ENCODE assay signal across 36 mouse cellular contexts in the genomic region with DNA sequence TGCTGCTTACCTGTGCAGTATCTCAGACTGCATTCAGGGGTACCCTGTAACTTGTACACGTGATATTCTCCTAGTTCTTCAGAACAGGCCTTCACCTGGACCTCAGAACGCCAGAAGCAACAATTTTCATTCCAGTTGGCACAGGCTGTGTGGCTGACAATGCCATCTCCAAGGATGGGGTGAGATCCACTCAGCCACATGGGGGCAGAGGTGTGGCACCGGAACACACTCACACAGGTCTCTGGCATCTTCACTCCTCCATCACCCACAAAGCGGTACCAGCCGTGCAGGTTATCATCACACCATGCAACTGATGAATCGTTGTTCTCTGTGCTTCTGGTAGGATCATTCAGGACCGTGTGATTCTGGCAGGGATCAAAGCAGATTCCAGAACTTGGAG. TPM values are rescaled to one million over a fixed set of nuclear protein-coding genes. Genes with fewer than 3 reads are reported as not detected.
A peak's percentile ranks its signal among the peaks of the same experiment; 100 is the strongest.
DNase-seq lines count a peak whose midpoint lies in the region; TF ChIP-seq lines count a peak whose summit lies in the region.
"Had no signal": no experiment of that assay in that cellular context is flagged by ENCODE, and none has a peak within 500 bp of the region (broad histone marks: within the 10 kb centered on the region; RNA-seq: fewer than 3 reads in every experiment).

No protein-coding gene starts in this region.

- H3K4me3 ChIP-seq in kidney, adult 2 months (ENCODE audit: insufficient read depth, low read depth, low read length): no peak overlapping the region
- H3K4me3 ChIP-seq in layer of hippocampus, adult 2 months: no peak overlapping the region
- H3K4me3 ChIP-seq: embryonic facial prominence, embryonic 10.5 days; embryonic facial prominence, embryonic 13.5 days; erythroblast, embryonic 14.5 days; forebrain, embryonic 12.5 days; forebrain, embryonic 15.5 days; heart, adult 2 months; heart, embryonic 12.5 days; heart, embryonic 15.5 days had no signal

- intact Hi-C loops in left cerebral cortex, postnatal 25 days (cut with DNase I): loop anchor here (5.0 kb wide), 1 partner anchor 63 kb away; the partner anchor contains the start of gene Acsm5

- no peaks in the 10 kb centered on the region for H3K27me3 ChIP-seq in kidney, adult 2 months (replicated peaks; ENCODE audit: control insufficient read depth, insufficient read depth, low read length)
- H3K27me3 ChIP-seq: embryonic facial prominence, embryonic 13.5 days; forebrain, embryonic 12.5 days; forebrain, embryonic 15.5 days; heart, embryonic 12.5 days; heart, embryonic 15.5 days had no signal

- 60% methylated on average over 7 of the region's 7 CpGs for WGBS in kidney, adult 2 months

- 0 out of 2 replicates have a peak, but pooled peaks cover 2% of the 10 kb centered on the region for H3K4me1 ChIP-seq in kidney, adult 2 months (ENCODE audit: control insufficient read depth, insufficient read depth, low read length)
- H3K4me1 ChIP-seq: embryonic facial prominence, embryonic 10.5 days; embryonic facial prominence, embryonic 13.5 days; forebrain, embryonic 15.5 days; heart, embryonic 12.5 days; heart, embryonic 15.5 days had no signal

- H3K36me3 ChIP-seq in kidney, adult 2 months (ENCODE audit: control insufficient read depth, insufficient read depth, low read length): no peaks in the 10 kb centered on the region
- H3K36me3 ChIP-seq: embryonic facial prominence, embryonic 10.5 days; embryonic facial prominence, embryonic 13.5 days; forebrain, embryonic 12.5 days; forebrain, embryonic 15.5 days; heart, embryonic 12.5 days; heart, embryonic 15.5 days had no signal

- H3K27ac ChIP-seq in kidney, adult 2 months (ENCODE audit: insufficient read depth, low read depth, low read length): no peak overlapping the region
- no peak overlapping the region for H3K27ac ChIP-seq in layer of hippocampus, adult 2 months
- H3K27ac ChIP-seq: embryonic facial prominence, embryonic 10.5 days; embryonic facial prominence, embryonic 13.5 days; forebrain, embryonic 12.5 days; forebrain, embryonic 15.5 days; heart, adult 2 months; heart, embryonic 15.5 days; hindbrain, embryonic 14.5 days had no signal

- no peak for DNase-seq in kidney, adult 2 months
- no peak for DNase-seq in kidney, adult 11 months
- DNase-seq in layer of hippocampus, adult 2 months (ENCODE audit: low spot score in 2 of 2): no peak
- DNase-seq in layer of hippocampus, adult 9-10 months (ENCODE audit: low spot score): no peak
- peak; percentile 24 for DNase-seq in kidney, postnatal 10 days
- peak; percentile 49 to 64 for DNase-seq in kidney, postnatal 25 days
- no peak for DNase-seq in left cerebral cortex, postnatal 25 days (ENCODE audit: low spot score in 2 of 2)
- no peak for DNase-seq in right cerebral cortex, postnatal 36 days (ENCODE audit: low spot score in 2 of 2)
- DNase-seq: adrenal gland, adult 8-10 months; adrenal gland, postnatal 25 days; cerebellum, adult 11-12 months; cerebellum, adult 8-10 months; cerebellum, postnatal 10 days; cerebellum, postnatal 36 days; embryo, embryonic 11 days; gastrocnemius, postnatal 25 days; heart, adult 2 months; heart, postnatal 10 days; heart, postnatal 4 days had no signal

- TF ChIP-seq POLR2A in kidney, adult 2 months (IDR thresholded peaks at IDR 0.05; ENCODE audit: low read depth, low read length): no peak

- TF ChIP-seq CTCF in kidney, adult 2 months (conservative IDR thresholded peaks at IDR 0.05; ENCODE audit: insufficient read depth, insufficient read length, low read depth, low read length): peak; percentile 65
- 0 out of 2 replicates have a peak, but pooled peaks have one; percentile 8 for TF ChIP-seq CTCF in layer of hippocampus, adult 2 months (conservative IDR thresholded peaks at IDR 0.05)

RNA-seq across cellular contexts. Expression of gene Gp2, which starts 4.9 kb away (rescaled TPM):
- polyA plus RNA-seq in kidney, adult 2 months (2012; rRNA removed): 2.6 and 3.5 TPM in 2 replicates
- not detected for total RNA-seq in layer of hippocampus, adult 2 months (2021)
- not detected for total RNA-seq in left cerebral cortex, postnatal 25 days (2021)
- total RNA-seq: adrenal gland, adult 8-10 months; adrenal gland, postnatal 25 days; ES-E14; gastrocnemius, adult 8-10 months; gastrocnemius, postnatal 25 days; heart, adult 2 months; heart, postnatal 4 days had no signal
- polyA plus RNA-seq: activated CD4-positive, CD25-positive, alpha-beta regulatory T cell, adult 4 months; brain, embryonic 14.5 days; C2C12; CD4-positive, CD25-positive, alpha-beta regulatory T cell, adult 4 months; cortical plate, adult 2 months; embryonic facial prominence, embryonic 10.5 days; embryonic facial prominence, embryonic 13.5 days; erythroblast, embryonic 14.5 days; forebrain, embryonic 12.5 days; forebrain, embryonic 15.5 days; gonadal fat pad, adult 2 months; heart, embryonic 12.5 days; heart, embryonic 15.5 days; hindbrain, embryonic 11.5 days; hindbrain, embryonic 14.5 days had no signal

RNA-seq across cellular contexts. Expression of gene Umod, which starts 24.9 kb away (rescaled TPM):
- 2,888 and 4,030 TPM in 2 replicates for polyA plus RNA-seq in kidney, adult 2 months (2012; rRNA removed)
- total RNA-seq in layer of hippocampus, adult 2 months (2021): not detected
- total RNA-seq in left cerebral cortex, postnatal 25 days (2021): not detected
- total RNA-seq: adrenal gland, adult 8-10 months; adrenal gland, postnatal 25 days; ES-E14; gastrocnemius, adult 8-10 months; gastrocnemius, postnatal 25 days; heart, adult 2 months; heart, postnatal 10 days; heart, postnatal 4 days had no signal
- polyA plus RNA-seq: activated CD4-positive, CD25-positive, alpha-beta regulatory T cell, adult 4 months; brain, embryonic 14.5 days; C2C12; CD4-positive, CD25-positive, alpha-beta regulatory T cell, adult 4 months; cortical plate, adult 2 months; embryonic facial prominence, embryonic 10.5 days; embryonic facial prominence, embryonic 13.5 days; erythroblast, embryonic 14.5 days; forebrain, embryonic 12.5 days; forebrain, embryonic 15.5 days; heart, embryonic 12.5 days; heart, embryonic 15.5 days; hindbrain, embryonic 11.5 days; hindbrain, embryonic 14.5 days had no signal

Comparison
In these comparisons a context has a peak if more than half of its experiments do, and no peak if none do; other contexts are left out.
1. DNase-seq: peak in kidney, postnatal 10 days (single experiment) and kidney, postnatal 25 days (2 of 2); none in kidney, adult 2 months (single experiment), kidney, adult 11 months (single experiment), layer of hippocampus, adult 2 months (0 of 2), layer of hippocampus, adult 9-10 months (single experiment), left cerebral cortex, postnatal 25 days (0 of 2) and right cerebral cortex, postnatal 36 days (0 of 2).